Mouse (Mus musculus) thymus, adult 2 months (tissue): ENCODE measurements around the gene E130308A19Rik.

ENCODE experiments used
- CTCF ChIP-seq: fragments of 200-500 bp; IDR thresholded peaks from 2 replicates; pipeline ENCODE4 v1.5.1; 2012; ENCODE audit warnings: mild to moderate bottlenecking, control low read depth, low read length, moderate library complexity, borderline replicate concordance; ENCODE audit not compliant: control insufficient read depth, poor library complexity, insufficient read depth; ENCODE audit errors: extremely low read depth
- POLR2A ChIP-seq: fragments of 200-500 bp; IDR thresholded peaks from 2 replicates; pipeline ENCODE4 v1.6.1; 2012; ENCODE audit warnings: mild to moderate bottlenecking, low read length, control low read depth, moderate library complexity; ENCODE audit not compliant: control insufficient read depth, poor library complexity, insufficient read depth; ENCODE audit errors: extremely low read depth

GRCm38 (mm10) chr4:59727187-59727877 lies 101.3 kb downstream of the E130308A19Rik start:
- TF ChIP-seq POLR2A: no peak
- TF ChIP-seq CTCF: no peak
